Mouse (Mus musculus): ENCODE data around the gene Hjurp.

Hjurp gene

DNA sequence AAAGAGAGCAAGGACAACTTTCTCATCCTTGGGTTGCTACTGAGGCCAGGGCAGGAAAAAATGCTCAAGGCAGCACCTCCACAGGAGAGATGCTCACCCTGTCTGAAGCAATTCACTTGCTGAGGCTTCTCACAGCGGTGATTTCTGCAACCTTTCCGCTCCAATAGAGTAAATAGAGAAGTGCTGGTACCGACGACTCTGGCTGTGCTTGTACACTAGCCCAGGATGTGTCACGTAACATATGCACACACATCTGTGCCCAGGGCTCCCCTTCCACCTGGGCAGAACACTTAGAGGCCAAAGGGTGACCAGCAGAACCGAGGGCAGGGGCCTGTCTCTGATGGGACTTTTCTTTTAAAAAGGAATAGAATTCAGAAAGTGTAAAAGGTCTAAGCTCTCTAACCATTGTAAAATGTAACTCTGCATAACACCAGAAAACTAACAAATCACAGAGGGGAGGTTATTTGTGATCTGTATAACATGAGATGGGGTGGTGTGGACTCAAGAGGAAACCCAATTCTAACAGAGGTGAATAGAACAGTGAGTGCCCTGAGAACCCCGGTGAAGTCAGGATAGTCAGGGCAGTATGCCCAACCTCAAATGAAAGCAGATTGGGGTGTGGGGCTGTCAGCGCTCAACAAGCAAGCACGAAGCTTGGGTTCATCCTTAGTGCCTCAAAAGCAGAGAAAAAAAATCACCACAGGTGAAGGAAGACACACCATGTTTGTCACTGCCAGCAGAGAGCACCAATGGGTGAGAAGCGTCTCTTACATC lies 16.6 kb downstream of the Hjurp start:
- no peak for DNase-seq

DNA sequence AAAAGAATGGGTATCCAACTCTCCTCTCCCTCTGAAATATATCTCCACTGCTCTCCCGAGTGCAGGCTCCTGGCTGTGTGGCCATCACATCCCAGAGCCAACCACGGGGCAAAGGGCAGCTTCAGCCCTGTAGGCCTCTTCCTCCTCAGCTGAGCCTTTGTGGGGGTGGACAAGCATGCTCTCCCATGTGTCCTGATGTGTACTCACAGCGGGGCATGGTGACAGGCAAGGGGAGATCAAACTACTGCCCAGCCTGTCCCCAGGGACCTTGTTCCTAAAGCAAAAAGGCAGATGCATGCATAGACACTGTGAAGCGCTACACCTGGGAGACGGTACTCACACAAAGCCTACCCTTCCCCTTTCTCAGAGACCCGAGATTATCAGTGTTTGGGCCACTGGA lies 17.3 kb downstream of the Hjurp start:
- DNase-seq, result no peak

- no peak for DNase-seq
Observed at GRCm38 (mm10) chr1:88259643-88260024, 17.8 kb downstream of the Hjurp start.

- DNase-seq, result no peak
Observed at GRCm38 (mm10) chr1:88258881-88259642, 18.4 kb downstream of the Hjurp start.

DNA sequence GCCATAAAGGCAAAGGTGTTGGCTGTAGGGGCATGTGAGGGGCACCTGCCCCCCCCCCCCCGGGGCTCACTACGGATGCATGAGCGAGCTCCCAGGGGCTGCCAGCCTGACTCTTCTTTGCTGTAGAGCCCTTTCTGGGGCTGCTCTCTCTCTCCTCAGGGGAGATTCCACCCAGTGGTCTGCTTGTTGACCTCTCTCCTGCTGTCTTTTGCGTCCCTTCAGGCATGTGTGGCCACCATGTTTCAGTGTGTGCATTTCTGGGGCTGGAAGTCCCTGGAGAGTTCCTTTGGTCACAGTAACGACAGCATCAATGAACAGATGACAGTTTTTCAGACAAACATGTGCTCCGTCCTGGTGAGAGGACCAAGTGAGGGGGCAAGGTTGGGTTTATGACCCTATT lies 19.1 kb downstream of the Hjurp start:
- no peak for DNase-seq

- DNase-seq, result no peak
Observed at GRCm38 (mm10) chr1:88257681-88258080, 19.8 kb downstream of the Hjurp start.

- peak in 1 of 2 experiments; percentile 51 for DNase-seq
Observed at GRCm38 (mm10) chr1:88256886-88257663, 20.4 kb downstream of the Hjurp start.

DNA sequence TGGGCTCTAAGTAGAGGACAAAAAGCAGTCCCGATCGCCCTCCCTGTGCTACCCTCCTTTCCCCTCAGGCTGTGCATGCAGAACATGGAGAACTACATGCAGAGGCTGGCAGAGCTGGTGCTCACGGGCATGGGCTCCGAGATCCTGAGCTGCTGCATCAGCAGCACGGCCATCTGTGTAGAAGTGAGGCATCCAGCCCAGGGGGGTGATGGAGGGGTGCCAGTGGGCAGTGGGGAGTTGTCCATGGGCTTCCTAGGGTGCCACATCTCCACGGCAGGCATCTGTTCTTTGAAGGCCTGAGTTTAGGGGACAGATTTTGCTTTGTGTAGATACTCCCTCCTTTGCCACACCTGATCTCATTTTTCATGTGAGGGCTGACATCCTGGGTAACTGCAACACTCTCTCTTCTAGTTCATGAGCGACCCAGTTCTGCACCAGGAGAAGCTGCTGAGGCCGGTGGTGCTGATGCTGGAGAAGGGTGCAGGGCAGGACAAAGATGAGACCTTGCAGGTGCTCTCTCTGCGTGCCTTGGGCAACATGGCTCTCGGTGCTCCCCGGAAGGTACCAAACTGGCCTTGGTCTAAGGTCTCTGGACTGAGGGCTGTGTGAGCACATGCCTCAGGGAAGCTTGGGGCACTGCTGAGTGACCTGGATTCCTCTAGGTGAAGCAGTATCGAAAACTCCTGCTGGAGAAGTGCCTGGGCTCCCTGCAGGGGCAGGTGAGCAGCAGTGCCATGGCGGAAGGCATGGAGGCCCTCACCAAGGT lies 21.3 kb downstream of the Hjurp start:
- DNase-seq, result no peak

GRCm38 (mm10) chr1:88255466-88255857 lies 22.0 kb downstream of the Hjurp start:
- no peak for DNase-seq

DNA sequence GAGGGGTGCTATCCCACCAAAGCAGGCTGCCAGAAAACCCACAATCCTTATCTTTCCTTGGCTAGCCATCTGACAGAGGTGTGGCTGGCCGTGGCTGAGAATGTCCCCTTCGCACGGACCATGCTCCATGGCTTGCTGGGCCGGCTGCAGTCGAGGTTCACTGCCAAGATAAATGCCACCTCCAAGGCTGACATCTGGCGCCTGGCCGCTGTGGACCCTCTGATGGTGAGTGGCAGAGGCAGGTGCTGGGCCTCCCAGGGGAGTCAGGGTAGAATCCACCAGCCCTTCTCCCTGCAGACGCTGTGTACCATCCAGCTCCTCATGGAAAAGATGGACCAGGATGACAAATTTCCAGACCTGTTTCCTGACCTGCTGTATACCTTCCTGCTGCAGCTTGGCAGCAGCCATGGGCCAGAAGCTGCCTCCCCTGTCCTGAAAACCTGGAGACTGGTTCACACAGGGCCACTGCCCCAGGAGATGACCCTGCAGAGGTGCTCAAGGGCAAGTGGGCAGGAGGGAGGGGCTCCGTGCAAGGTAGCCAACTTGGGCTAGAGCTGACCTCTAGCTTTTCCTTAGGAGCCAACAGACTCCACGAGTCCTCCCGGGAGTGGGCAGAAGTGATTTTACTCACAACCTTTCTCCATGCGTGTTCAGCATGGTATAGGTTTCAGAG lies 22.5 kb downstream of the Hjurp start:
- no peak for DNase-seq

GRCm38 (mm10) chr1:88253540-88253939 lies 23.9 kb downstream of the Hjurp start:
- no peak for DNase-seq

GRCm38 (mm10) chr1:88253106-88253505 lies 24.3 kb downstream of the Hjurp start:
- no peak for DNase-seq

- DNase-seq, result no peak
Observed at GRCm38 (mm10) chr1:88250023-88250422, 27.4 kb downstream of the Hjurp start.

DNA sequence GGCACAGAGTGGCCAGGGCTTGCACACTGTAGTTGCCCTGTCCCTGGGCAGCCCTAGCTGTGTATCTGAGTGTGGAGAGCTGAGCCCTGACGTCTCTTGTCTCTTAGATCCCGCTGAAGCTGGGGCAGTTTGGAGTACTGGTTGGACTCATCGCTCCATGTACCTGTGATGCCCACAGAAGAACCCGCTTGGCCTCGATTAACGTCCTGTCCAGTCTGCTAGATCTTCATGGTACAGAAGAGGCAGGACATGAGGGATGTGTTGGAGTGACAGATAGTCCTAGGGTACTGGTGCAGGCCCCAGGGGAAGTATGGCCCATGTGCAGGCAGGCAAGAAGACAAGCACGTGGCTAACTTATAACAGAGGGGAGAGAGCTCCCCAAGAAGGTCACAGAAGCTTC lies 27.8 kb downstream of the Hjurp start:
- DNase-seq, result no peak

- no peak for DNase-seq
Observed at GRCm38 (mm10) chr1:88248658-88249057, 28.8 kb downstream of the Hjurp start.

GRCm38 (mm10) chr1:88247660-88248059 lies 29.8 kb downstream of the Hjurp start:
- no peak for DNase-seq

- DNase-seq, result no peak
Observed at GRCm38 (mm10) chr1:88246386-88246785, 31.0 kb downstream of the Hjurp start.

DNA sequence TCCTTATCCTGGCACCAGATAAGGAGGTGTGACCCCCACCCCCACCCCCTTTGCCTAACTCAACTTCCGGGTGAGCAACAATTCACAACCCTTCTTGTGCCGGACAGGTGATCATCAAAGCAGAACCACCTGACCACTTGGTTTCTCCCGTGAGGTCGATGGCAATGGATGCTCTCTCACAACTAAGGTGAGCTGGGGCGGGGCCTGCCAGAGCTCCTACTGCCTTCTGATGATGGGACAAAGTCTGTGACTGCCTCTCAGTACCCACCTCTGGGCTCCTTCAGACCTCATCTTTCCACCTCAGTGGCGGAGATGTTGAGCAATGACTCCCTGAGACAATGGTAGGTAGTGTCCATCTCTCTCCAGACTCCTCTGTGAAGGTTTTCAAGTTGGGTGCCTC lies 31.6 kb downstream of the Hjurp start:
- DNase-seq, result no peak

DNA sequence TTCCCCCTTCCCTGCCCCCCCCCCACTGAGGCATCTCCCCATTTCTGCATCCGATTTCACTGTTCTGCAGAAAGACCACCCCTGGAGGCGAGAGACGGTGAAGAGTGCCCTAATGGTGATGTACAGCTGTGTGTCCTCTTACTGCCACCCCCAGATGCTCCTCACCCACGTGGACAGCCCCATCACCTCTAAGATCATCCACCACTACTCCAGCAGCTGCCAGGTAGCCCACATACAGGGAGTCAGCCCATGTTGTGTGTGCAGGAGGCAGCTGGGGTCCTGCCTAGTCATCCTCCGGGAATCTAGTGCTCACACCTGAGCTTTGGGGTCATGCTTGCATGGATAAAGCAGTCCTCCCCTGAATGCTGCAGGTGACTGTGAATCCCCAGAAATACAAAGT lies 33.6 kb downstream of the Hjurp start:
- no peak for DNase-seq

GRCm38 (mm10) chr1:88240579-88240978 lies 36.9 kb downstream of the Hjurp start:
- DNase-seq, result no peak

DNA sequence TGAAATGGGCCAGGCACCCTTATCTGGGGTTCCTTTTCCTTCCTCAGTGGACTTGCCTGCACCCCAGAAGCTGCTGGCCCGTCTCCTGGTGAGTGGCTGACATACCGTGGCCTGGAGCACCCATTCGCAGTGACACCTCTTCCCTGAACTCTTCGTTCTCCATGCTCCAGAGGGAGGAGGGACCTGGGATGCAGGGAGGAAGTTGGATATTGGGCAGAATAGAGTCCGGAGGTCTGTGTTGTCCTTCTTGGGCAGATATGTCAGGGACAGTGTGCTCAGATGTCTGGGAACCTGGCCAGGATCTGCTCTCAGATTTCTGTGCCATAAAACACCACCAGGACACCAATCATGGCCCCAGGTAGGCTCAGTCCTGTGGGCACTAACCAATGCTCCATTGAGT lies 37.4 kb downstream of the Hjurp start:
- no peak for DNase-seq

DNA sequence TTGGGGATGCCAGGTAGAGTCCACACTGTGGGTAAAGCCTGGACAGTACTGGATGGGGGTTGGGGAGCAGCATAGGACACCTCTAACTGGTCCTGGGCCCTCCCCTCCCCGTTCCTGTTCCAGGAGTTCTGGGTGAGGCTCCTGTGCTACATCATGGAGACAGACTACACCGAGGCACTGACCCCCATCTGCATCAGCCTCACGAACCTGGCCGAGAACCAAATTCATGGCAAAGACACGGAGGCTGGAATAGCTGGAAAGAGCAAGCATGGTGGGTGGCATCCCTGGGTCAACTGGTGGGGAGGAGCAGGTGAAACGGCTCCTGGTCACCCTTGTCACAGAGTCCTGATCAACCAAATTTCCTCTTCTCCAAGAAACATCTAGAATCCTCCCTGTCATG lies 38.7 kb downstream of the Hjurp start:
- DNase-seq, result no peak
